Mouse (Mus musculus): ENCODE results near the gene Ccdc153.
A peak's percentile ranks its signal among the peaks of the same experiment; 100 is the strongest.

Gene Ccdc153

GRCm38 (mm10) chr9:44239447-44239846, 1.0 kb upstream of the Ccdc153 start:
- no peak for DNase-seq (ENCODE audit: low read depth, low spot score)

GRCm38 (mm10) chr9:44240911-44241310, 435 bp downstream of the Ccdc153 start:
- no peak for DNase-seq (ENCODE audit: low read depth, low spot score)

GRCm38 (mm10) chr9:44241418-44241817, 942 bp downstream of the Ccdc153 start:
- no peak for DNase-seq (ENCODE audit: low read depth, low spot score)

- DNase-seq (ENCODE audit: low read depth, low spot score) = no peak
Measured at GRCm38 (mm10) chr9:44243621-44244020, 3.1 kb downstream of the Ccdc153 start.

GRCm38 (mm10) chr9:44247907-44248306, 7.4 kb downstream of the Ccdc153 start:
- DNase-seq (ENCODE audit: low read depth, low spot score) = no peak

- DNase-seq (ENCODE audit: low read depth, low spot score) = no peak
Measured at GRCm38 (mm10) chr9:44249181-44250146, 9.0 kb downstream of the Ccdc153 start.

- no peak for DNase-seq (ENCODE audit: low read depth, low spot score)
Measured at GRCm38 (mm10) chr9:44250445-44250844, 10.0 kb downstream of the Ccdc153 start.

GRCm38 (mm10) chr9:44251314-44251713, 10.8 kb downstream of the Ccdc153 start, which contains the start of gene Pdzd3:
Gene Pdzd3, minus strand, starts transcription at chr9:44251471.
- DNase-seq (ENCODE audit: low read depth, low spot score) = no peak

- no peak for DNase-seq (ENCODE audit: low read depth, low spot score)
Measured at GRCm38 (mm10) chr9:44253441-44253840, 13.0 kb downstream of the Ccdc153 start.

GRCm38 (mm10) chr9:44254508-44255135, 14.1 kb downstream of the Ccdc153 start:
- DNase-seq (ENCODE audit: low read depth, low spot score) = no peak

GRCm38 (mm10) chr9:44255136-44255521, 14.7 kb downstream of the Ccdc153 start:
- no peak for DNase-seq (ENCODE audit: low read depth, low spot score)

- DNase-seq (ENCODE audit: low read depth, low spot score) = no peak
Measured at GRCm38 (mm10) chr9:44256213-44256612, 15.7 kb downstream of the Ccdc153 start.

- DNase-seq (ENCODE audit: low read depth, low spot score) = no peak
Measured at GRCm38 (mm10) chr9:44259014-44259413, 18.5 kb downstream of the Ccdc153 start.

GRCm38 (mm10) chr9:44261388-44261787, 20.9 kb downstream of the Ccdc153 start:
- no peak for DNase-seq (ENCODE audit: low read depth, low spot score)

GRCm38 (mm10) chr9:44266478-44267226, 26.2 kb downstream of the Ccdc153 start:
- no peak for DNase-seq (ENCODE audit: low read depth, low spot score)

GRCm38 (mm10) chr9:44267319-44268026, 27.0 kb downstream of the Ccdc153 start:
- no peak for DNase-seq (ENCODE audit: low read depth, low spot score)

- peak; percentile 61 for DNase-seq (ENCODE audit: low read depth, low spot score)
Measured at GRCm38 (mm10) chr9:44268027-44268360, 27.5 kb downstream of the Ccdc153 start.

GRCm38 (mm10) chr9:44268432-44268831, 28.0 kb downstream of the Ccdc153 start, which contains the start of gene Nlrx1:
Gene Nlrx1, minus strand, starts transcription at chr9:44268599.
- peak; percentile 36 for DNase-seq (ENCODE audit: low read depth, low spot score)

- DNase-seq (ENCODE audit: low read depth, low spot score) = peak; percentile 54
Measured at GRCm38 (mm10) chr9:44269077-44269476, 28.6 kb downstream of the Ccdc153 start.

- no peak for DNase-seq (ENCODE audit: low read depth, low spot score)
Measured at GRCm38 (mm10) chr9:44269973-44270372, 29.5 kb downstream of the Ccdc153 start.

GRCm38 (mm10) chr9:44283183-44283582, 42.7 kb downstream of the Ccdc153 start:
- no peak for DNase-seq (ENCODE audit: low read depth, low spot score)

Data from c-Kit-negative CD71-positive TER-119-positive erythroid progenitor cells, embryonic 14.5 days (primary cell).